Mouse (Mus musculus) lung, adult 10 weeks (tissue): Measurements from ENCODE around the gene Nufip1. TPM values are rescaled to one million over a fixed set of nuclear protein-coding genes. Genes with fewer than 3 reads are reported as not detected.

Experiments used
- polyA plus RNA-seq: library from polyadenylated mRNA; stranded (reverse); fragments of 350-450 nt; fragmentation: Illumina TruSeq; extraction: RNeasy Lipid Tissue Mini Kit (QIAGEN cat#74804); gene quantifications from one replicate; pipeline ENCODE4 v1.2.3, GENCODE M21; 2014; ENCODE audit warnings: low read depth, low replicate concordance; ENCODE audit not compliant: insufficient read depth

The Nufip1 gene
- 4.1 TPM for polyA plus RNA-seq

DNA sequence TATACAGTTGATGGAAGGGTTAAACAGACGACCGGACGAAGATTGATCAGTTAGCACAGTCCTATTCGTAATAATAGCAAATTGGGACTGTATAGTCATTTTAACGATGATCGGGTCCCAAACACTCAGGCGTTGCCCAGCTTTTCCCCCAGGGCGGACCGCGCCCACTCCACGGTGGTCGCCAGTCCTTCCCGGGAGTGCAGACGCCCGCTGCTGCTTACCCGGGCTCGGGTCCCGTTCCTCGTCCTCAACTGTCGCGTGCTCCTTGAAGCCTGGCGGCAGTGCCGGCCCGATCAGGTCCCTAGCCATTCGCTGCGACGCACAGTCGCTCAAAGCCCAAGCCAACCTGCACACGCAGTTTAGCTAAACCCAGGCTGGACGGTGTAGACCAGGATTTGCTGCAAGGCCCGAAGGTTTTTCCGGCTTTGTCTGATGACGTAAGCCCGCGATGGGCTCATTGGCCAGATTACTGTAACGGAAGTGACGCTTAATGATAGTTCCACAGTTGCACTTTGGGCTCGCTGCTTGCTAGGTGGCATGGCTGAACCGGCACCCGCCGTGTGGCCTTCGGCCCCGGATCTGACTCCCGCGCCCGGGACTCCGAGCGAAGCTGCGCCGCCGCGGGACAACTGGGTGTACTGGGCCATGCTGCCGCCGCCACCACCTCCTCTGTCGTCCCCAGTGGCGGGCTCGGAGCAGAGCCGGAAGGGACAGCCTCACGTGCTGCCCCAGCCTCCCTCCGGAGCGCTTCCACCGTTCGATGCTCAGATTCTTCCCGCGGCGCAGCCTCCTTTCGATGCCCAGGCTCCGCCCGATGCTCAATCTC, at the start of gene Nufip1, which contains the start of gene Gpalpp1:
Nufip1 (plus strand) TSS at position 496 of the 826 bp plus-strand sequence.
Gpalpp1 (minus strand) TSS at position 365 of the 826 bp plus-strand sequence.

Other genes with a start within 250 kb of the Nufip1 start
- not detected for gene Kctd4, start 155.9 kb upstream of the Nufip1 start, polyA plus RNA-seq
- gene Gtf2f2, start 100.0 kb upstream of the Nufip1 start, polyA plus RNA-seq, result 13.7 TPM
- 7.7 TPM for gene Gpalpp1, start 131 bp upstream of the Nufip1 start, polyA plus RNA-seq